Mouse (Mus musculus) frontal cortex, postnatal 14 days (tissue): ENCODE results near the gene Papolb.
A peak's percentile ranks its signal among the peaks of the same experiment; 100 is the strongest.

Experiments used
- DNase-seq, 2 experiments: peaks; one replicate each; pipeline ENCODE4 v3.0.0; 2022; ENCODE audit warnings: low spot score in 2 of 2

Gene Papolb

GRCm38 (mm10) chr5:142520360-142520759, 9.5 kb downstream of the Papolb start:
- no peak for DNase-seq

- DNase-seq, result no peak
Observed at GRCm38 (mm10) chr5:142518973-142519372, 10.9 kb downstream of the Papolb start.

- no peak for DNase-seq
Observed at GRCm38 (mm10) chr5:142512112-142512511, 17.8 kb downstream of the Papolb start.

GRCm38 (mm10) chr5:142510061-142510414, 19.8 kb downstream of the Papolb start:
- no peak for DNase-seq

GRCm38 (mm10) chr5:142509141-142510060, 20.5 kb downstream of the Papolb start:
- DNase-seq, result no peak

GRCm38 (mm10) chr5:142505695-142506423, 24.0 kb downstream of the Papolb start:
- DNase-seq, result no peak

- no peak for DNase-seq
Observed at GRCm38 (mm10) chr5:142504175-142504574, 25.7 kb downstream of the Papolb start.

GRCm38 (mm10) chr5:142502414-142502813, 27.5 kb downstream of the Papolb start:
- peak; percentile 75 to 77 for DNase-seq

- no peak for DNase-seq
Observed at GRCm38 (mm10) chr5:142500918-142501317, 29.0 kb downstream of the Papolb start.

- peak in 1 of 2 experiments; percentile 50 for DNase-seq
Observed at GRCm38 (mm10) chr5:142498964-142499363, 30.9 kb downstream of the Papolb start.

- no peak for DNase-seq
Observed at GRCm38 (mm10) chr5:142495321-142496096, 34.4 kb downstream of the Papolb start.

- no peak for DNase-seq
Observed at GRCm38 (mm10) chr5:142493307-142493706, 36.6 kb downstream of the Papolb start.

- DNase-seq, result no peak
Observed at GRCm38 (mm10) chr5:142489955-142490707, 39.7 kb downstream of the Papolb start.

GRCm38 (mm10) chr5:142486654-142487053, 43.2 kb downstream of the Papolb start:
- no peak for DNase-seq

GRCm38 (mm10) chr5:142483581-142483980, 46.3 kb downstream of the Papolb start:
- DNase-seq, result no peak

- no peak for DNase-seq
Observed at GRCm38 (mm10) chr5:142482512-142482911, 47.4 kb downstream of the Papolb start.

GRCm38 (mm10) chr5:142478829-142479435, 50.9 kb downstream of the Papolb start:
- DNase-seq, result peak; percentile 70 to 82

- no peak for DNase-seq
Observed at GRCm38 (mm10) chr5:142477866-142478615, 51.8 kb downstream of the Papolb start.

- no peak for DNase-seq
Observed at GRCm38 (mm10) chr5:142477346-142477745, 52.5 kb downstream of the Papolb start.
